ENCODE assay signal across 8 mouse cellular contexts in genomic region chr17:66510221-66510683, GRCm38 (mm10). TPM values are rescaled to one million over a fixed set of nuclear protein-coding genes. Genes with fewer than 3 reads are reported as not detected.
DNase-seq lines count a peak whose midpoint lies in the region; ATAC-seq and TF ChIP-seq lines count a peak whose summit lies in the region.

No protein-coding gene starts in this region.

- no peak; the same call in 1 of the 2 replicates for ATAC-seq in heart, embryonic 13.5 days (ENCODE audit: extremely low read depth, insufficient number of reproducible peaks, low FRiP score, low TSS enrichment)
- ATAC-seq in liver, embryonic 13.5 days (ENCODE audit: low read depth) = peak; percentile 56
- ATAC-seq in stomach, embryonic 16.5 days (ENCODE audit: insufficient read depth, low FRiP score) = peak; percentile 86
- ATAC-seq in erythroblast, adult 5-6 weeks (replicated peaks; ENCODE audit: low FRiP score, poor library complexity, severe bottlenecking) = no peak

- TF ChIP-seq CTCF in layer of hippocampus, adult 2 months (conservative IDR thresholded peaks at IDR 0.05) = no peak

- peaks cover 45% of the 10 kb centered on the region for H3K4me1 ChIP-seq in heart, embryonic 13.5 days
- H3K4me1 ChIP-seq in liver, embryonic 13.5 days (replicated peaks) = peaks cover 13% of the 10 kb centered on the region
- peaks cover 17% of the 10 kb centered on the region for H3K4me1 ChIP-seq in stomach, embryonic 16.5 days (ENCODE audit: control insufficient read depth, insufficient read depth, low read length)

- peaks cover 32% of the 10 kb centered on the region for H3K36me3 ChIP-seq in heart, embryonic 13.5 days
- peaks cover 20% of the 10 kb centered on the region for H3K36me3 ChIP-seq in liver, embryonic 13.5 days
- no peaks in the 10 kb centered on the region for H3K36me3 ChIP-seq in stomach, embryonic 16.5 days (ENCODE audit: control insufficient read depth, insufficient read depth, low read length)

- H3K27ac ChIP-seq in layer of hippocampus, adult 2 months = peak overlapping the region; percentile 37; the same call in 1 of the 2 replicates
- H3K27ac ChIP-seq in heart, embryonic 13.5 days (replicated peaks) = peak overlapping the region; percentile 70
- H3K27ac ChIP-seq in liver, embryonic 13.5 days = no peak overlapping the region
- peak overlapping the region; percentile 27; the same call in 1 of the 2 replicates for H3K27ac ChIP-seq in stomach, embryonic 16.5 days (ENCODE audit: low read length)

- 26% methylated on average over 10 of the region's 10 CpGs for WGBS in heart, embryonic 13.5 days
- WGBS in liver, embryonic 13.5 days (ENCODE audit: insufficient replicate concordance) = 52% methylated on average over 10 of the region's 10 CpGs
- WGBS in stomach, embryonic 16.5 days = 22% methylated on average over 10 of the region's 10 CpGs

- H3K4me2 ChIP-seq in heart, embryonic 13.5 days = peak overlapping the region; percentile 2; the same call in 1 of the 2 replicates
- no peak overlapping the region for H3K4me2 ChIP-seq in liver, embryonic 13.5 days
- H3K4me2 ChIP-seq in stomach, embryonic 16.5 days (ENCODE audit: low read depth, low read length) = 0 out of 2 replicates have a peak overlapping the region, but pooled peaks have one; percentile 13

- no peak for DNase-seq in layer of hippocampus, adult 2 months (ENCODE audit: low spot score in 2 of 2)
- DNase-seq in layer of hippocampus, adult 9-11 months = no peak
- DNase-seq in adrenal gland, adult 8-10 months = peak; percentile 85
- no peak for DNase-seq in liver, embryonic 13.5 days
- DNase-seq in layer of hippocampus, adult 8-10 months (ENCODE audit: low spot score in 2 of 2) = no peak

- no peak overlapping the region for H3K4me3 ChIP-seq in layer of hippocampus, adult 2 months
- no peak overlapping the region for H3K4me3 ChIP-seq in heart, embryonic 13.5 days
- H3K4me3 ChIP-seq in liver, embryonic 13.5 days (replicated peaks) = no peak overlapping the region
- no peak overlapping the region for H3K4me3 ChIP-seq in stomach, embryonic 16.5 days (replicated peaks; ENCODE audit: low read length)

- H3K27me3 ChIP-seq in heart, embryonic 13.5 days (replicated peaks) = no peaks in the 10 kb centered on the region
- no peaks in the 10 kb centered on the region for H3K27me3 ChIP-seq in liver, embryonic 13.5 days
- H3K27me3 ChIP-seq in stomach, embryonic 16.5 days (ENCODE audit: control insufficient read depth, insufficient read depth, low read length) = no peaks in the 10 kb centered on the region

- no peaks in the 10 kb centered on the region for H3K9me3 ChIP-seq in heart, embryonic 13.5 days
- H3K9me3 ChIP-seq in liver, embryonic 13.5 days (replicated peaks) = no peaks in the 10 kb centered on the region
- H3K9me3 ChIP-seq in stomach, embryonic 16.5 days (replicated peaks; ENCODE audit: control insufficient read depth, low read length) = no peaks in the 10 kb centered on the region

- H3K9ac ChIP-seq in heart, embryonic 13.5 days = 0 out of 2 replicates have a peak overlapping the region, but pooled peaks have one; percentile 1
- no peak overlapping the region for H3K9ac ChIP-seq in liver, embryonic 13.5 days
- H3K9ac ChIP-seq in stomach, embryonic 16.5 days (ENCODE audit: low read length) = no peak overlapping the region

RNA-seq across cellular contexts. Expression of gene Rab12, which starts 9.3 kb away (rescaled TPM):
- total RNA-seq in layer of hippocampus, adult 2 months (2021) = 100 to 1,000 TPM; 111 to 112 TPM
- 100 to 1,000 TPM in 2 of 4 experiments, 10 to 100 TPM in 2; 81.3 to 109 (median 95.2) TPM for total RNA-seq in adrenal gland, adult 8-10 months (2022)
- polyA plus RNA-seq in heart, embryonic 13.5 days (2015; fragmentation: Nextera tagmentation; extraction: Ambion mirVana) = 45.1 and 45.7 TPM in 2 replicates
- polyA plus RNA-seq in liver, embryonic 13.5 days (2015; fragmentation: Nextera tagmentation; extraction: Ambion mirVana) = 7.9 and 8.8 TPM in 2 replicates
- 10.0 and 10.9 TPM in 2 replicates for polyA plus RNA-seq in stomach, embryonic 16.5 days (2015; fragmentation: Nextera tagmentation; extraction: Ambion mirVana)
- 100 to 1,000 TPM; 106 to 117 (median 108) TPM for total RNA-seq in layer of hippocampus, adult 8-10 months (2022)
- total RNA-seq in erythroblast, adult 5-6 weeks (2015; ENCODE audit: low replicate concordance) = 5.0 and 5.6 TPM in 2 replicates
- 5.3 and 10.1 TPM in 2 replicates for total RNA-seq in erythroblast, adult 5-6 weeks (2017; ENCODE audit: low replicate concordance)

Comparison
In these comparisons a context has a peak if more than half of its experiments do, and no peak if none do; other contexts are left out.
1. ATAC-seq: peak in liver, embryonic 13.5 days (single experiment) and stomach, embryonic 16.5 days (single experiment); none in heart, embryonic 13.5 days (single experiment) and erythroblast, adult 5-6 weeks (single experiment).
2. RNA of gene Rab12, which starts 9.3 kb away (total RNA-seq): 111 to 112 TPM in layer of hippocampus, adult 2 months, 106 to 117 TPM in layer of hippocampus, adult 8-10 months and 81.3 to 109 TPM in adrenal gland, adult 8-10 months; 5.0 to 10.1 TPM in erythroblast, adult 5-6 weeks; every median in the first group is over 4 times any median in the second.